Comparison of ENCODE assay signal across 10 mouse cellular contexts in the genomic region with DNA sequence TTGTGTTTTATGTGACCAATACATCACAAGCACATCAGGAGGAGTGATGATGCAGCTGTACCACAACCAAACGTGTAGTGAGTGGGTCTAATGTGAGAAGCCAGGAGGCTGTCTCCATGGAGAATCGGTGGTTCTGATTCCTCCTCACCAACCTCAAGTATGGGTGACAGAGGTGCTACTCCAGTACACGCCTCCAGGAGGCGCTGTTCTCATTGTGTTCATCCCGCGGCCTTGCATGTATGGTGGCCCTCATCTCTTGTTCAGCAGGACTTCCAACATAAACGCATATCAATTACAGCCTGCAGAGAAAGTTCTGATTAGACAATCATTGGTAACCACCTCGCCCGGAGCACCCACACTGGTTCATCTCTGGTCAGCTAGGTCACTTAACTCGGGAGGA. TPM values are rescaled to one million over a fixed set of nuclear protein-coding genes. Genes with fewer than 3 reads are reported as not detected.
DNase-seq lines count a peak whose midpoint lies in the region; ATAC-seq lines count a peak whose summit lies in the region.
"Had no signal": no experiment of that assay in that cellular context is flagged by ENCODE, and none has a peak within 500 bp of the region (broad histone marks: within the 10 kb centered on the region; RNA-seq: fewer than 3 reads in every experiment).

No protein-coding gene starts in this region.

- H3K4me1 ChIP-seq in intestine, embryonic 14.5 days (replicated peaks; ENCODE audit: control insufficient read depth, insufficient read depth, low read length): peaks cover 7% of the 10 kb centered on the region; the same call in 1 of the 2 replicates
- H3K4me1 ChIP-seq in intestine, embryonic 16.5 days (ENCODE audit: control insufficient read depth, insufficient read depth, low read length): peaks cover 7% of the 10 kb centered on the region
- peaks cover 9% of the 10 kb centered on the region for H3K4me1 ChIP-seq in hindbrain, embryonic 13.5 days (replicated peaks)

- DNase-seq in intestine, embryonic 14.5 days (ENCODE audit: low spot score): peak; percentile 57
- peak; percentile 68 for DNase-seq in ES-CJ7 (ENCODE audit: low read depth, low spot score)
- peak; percentile 41 for DNase-seq in c-Kit-positive CD71-positive TER-119-negative erythroid progenitor cells, embryonic 14.5 days (ENCODE audit: low read depth)
- DNase-seq in kidney, postnatal 36 days: peak; percentile 11 to 63
- DNase-seq in skeletal muscle tissue, adult 2 months (ENCODE audit: low read depth, low spot score): peak; percentile 43
- no peak for DNase-seq in right cerebral cortex, adult 18-20 months

- 49% methylated on average over 10 of the region's 10 CpGs for WGBS in intestine, embryonic 14.5 days
- WGBS in intestine, embryonic 16.5 days: 56% methylated on average over 10 of the region's 10 CpGs
- 56% methylated on average over 10 of the region's 10 CpGs for WGBS in hindbrain, embryonic 13.5 days

- H3K9ac ChIP-seq in intestine, embryonic 14.5 days (ENCODE audit: low read length): no peak overlapping the region
- no peak overlapping the region for H3K9ac ChIP-seq in intestine, embryonic 16.5 days (ENCODE audit: low read depth, low read length)
- no peak overlapping the region for H3K9ac ChIP-seq in hindbrain, embryonic 13.5 days
- H3K9ac ChIP-seq: embryonic facial prominence, embryonic 15.5 days; limb, embryonic 15.5 days had no signal

- ATAC-seq in intestine, embryonic 14.5 days (replicated peaks; ENCODE audit: low FRiP score, low TSS enrichment, low read depth): no peak
- no peak for ATAC-seq in intestine, embryonic 16.5 days
- ATAC-seq in hindbrain, embryonic 13.5 days (ENCODE audit: low FRiP score): no peak

- H3K27ac ChIP-seq in intestine, embryonic 14.5 days (ENCODE audit: low read depth): no peak overlapping the region
- no peak overlapping the region for H3K27ac ChIP-seq in intestine, embryonic 16.5 days (ENCODE audit: low read length)
- H3K27ac ChIP-seq in hindbrain, embryonic 13.5 days: no peak overlapping the region
- H3K27ac ChIP-seq: embryonic facial prominence, embryonic 15.5 days; limb, embryonic 15.5 days had no signal

- H3K27me3 ChIP-seq in intestine, embryonic 14.5 days (replicated peaks; ENCODE audit: control insufficient read depth, insufficient read depth, low read length): no peaks in the 10 kb centered on the region
- H3K27me3 ChIP-seq in intestine, embryonic 16.5 days (replicated peaks; ENCODE audit: control insufficient read depth, insufficient read depth, low read length): no peaks in the 10 kb centered on the region
- peaks cover 14% of the 10 kb centered on the region for H3K27me3 ChIP-seq in hindbrain, embryonic 13.5 days
- H3K27me3 ChIP-seq: limb, embryonic 15.5 days had no signal

- no peak overlapping the region for H3K4me2 ChIP-seq in intestine, embryonic 14.5 days (ENCODE audit: low read length)
- no peak overlapping the region for H3K4me2 ChIP-seq in intestine, embryonic 16.5 days (ENCODE audit: low read depth, low read length)
- H3K4me2 ChIP-seq in hindbrain, embryonic 13.5 days: no peak overlapping the region
- H3K4me2 ChIP-seq: embryonic facial prominence, embryonic 15.5 days; limb, embryonic 15.5 days had no signal

- H3K9me3 ChIP-seq in intestine, embryonic 14.5 days (ENCODE audit: control insufficient read depth, low read length): no peaks in the 10 kb centered on the region
- H3K9me3 ChIP-seq in intestine, embryonic 16.5 days (ENCODE audit: control insufficient read depth, low read length): no peaks in the 10 kb centered on the region
- no peaks in the 10 kb centered on the region for H3K9me3 ChIP-seq in hindbrain, embryonic 13.5 days
- H3K9me3 ChIP-seq: embryonic facial prominence, embryonic 15.5 days; limb, embryonic 15.5 days had no signal

- no peaks in the 10 kb centered on the region for H3K36me3 ChIP-seq in intestine, embryonic 14.5 days (ENCODE audit: control insufficient read depth, insufficient read depth, low read length)
- no peaks in the 10 kb centered on the region for H3K36me3 ChIP-seq in intestine, embryonic 16.5 days (ENCODE audit: control insufficient read depth, insufficient read depth, low read length)
- H3K36me3 ChIP-seq in hindbrain, embryonic 13.5 days: no peaks in the 10 kb centered on the region
- H3K36me3 ChIP-seq: embryonic facial prominence, embryonic 15.5 days; limb, embryonic 15.5 days had no signal

- H3K4me3 ChIP-seq in intestine, embryonic 14.5 days (ENCODE audit: low read depth, low read length): no peak overlapping the region
- H3K4me3 ChIP-seq in intestine, embryonic 16.5 days (ENCODE audit: low read length): no peak overlapping the region
- H3K4me3 ChIP-seq in hindbrain, embryonic 13.5 days: no peak overlapping the region
- H3K4me3 ChIP-seq: embryonic facial prominence, embryonic 15.5 days; limb, embryonic 15.5 days had no signal

RNA-seq across cellular contexts. Expression of a gene that starts 12.9 kb away (rescaled TPM):
- polyA plus RNA-seq in intestine, embryonic 14.5 days (2014; fragmentation: Nextera tagmentation; extraction: Ambion mirVana): 52.5 and 62.8 TPM in 2 replicates
- polyA plus RNA-seq in intestine, embryonic 16.5 days (2015; fragmentation: Nextera tagmentation; extraction: Ambion mirVana): 27.4 and 28.2 TPM in 2 replicates
- 33.0 and 35.6 TPM in 2 replicates for polyA plus RNA-seq in hindbrain, embryonic 13.5 days (2015; fragmentation: Nextera tagmentation; extraction: Ambion mirVana)

RNA-seq across cellular contexts. Expression of a gene that starts 26.0 kb away (rescaled TPM):
- polyA plus RNA-seq in intestine, embryonic 14.5 days (2014; fragmentation: Nextera tagmentation; extraction: Ambion mirVana): not detected in 2 replicates
- not detected in 2 replicates for polyA plus RNA-seq in intestine, embryonic 16.5 days (2015; fragmentation: Nextera tagmentation; extraction: Ambion mirVana)
- not detected in 2 replicates for polyA plus RNA-seq in hindbrain, embryonic 13.5 days (2015; fragmentation: Nextera tagmentation; extraction: Ambion mirVana)
- polyA plus RNA-seq: embryonic facial prominence, embryonic 15.5 days; limb, embryonic 15.5 days had no signal
